Mouse (Mus musculus): ENCODE measurements around the gene Fa2h.

The Fa2h gene

GRCm38 (mm10) chr8:111298011-111298410 lies 95.6 kb downstream of the Fa2h start:
- no peak for DNase-seq

All from heart, adult 11 months (tissue).